Mouse (Mus musculus): Measurements from ENCODE around the gene Usp6nl. TPM values are rescaled to one million over a fixed set of nuclear protein-coding genes. Genes with fewer than 3 reads are reported as not detected.

Gene Usp6nl
- polyA plus RNA-seq (2017; shearing (Covaris generic)), result 10 to 100 TPM; 15.0 to 15.4 TPM

DNA sequence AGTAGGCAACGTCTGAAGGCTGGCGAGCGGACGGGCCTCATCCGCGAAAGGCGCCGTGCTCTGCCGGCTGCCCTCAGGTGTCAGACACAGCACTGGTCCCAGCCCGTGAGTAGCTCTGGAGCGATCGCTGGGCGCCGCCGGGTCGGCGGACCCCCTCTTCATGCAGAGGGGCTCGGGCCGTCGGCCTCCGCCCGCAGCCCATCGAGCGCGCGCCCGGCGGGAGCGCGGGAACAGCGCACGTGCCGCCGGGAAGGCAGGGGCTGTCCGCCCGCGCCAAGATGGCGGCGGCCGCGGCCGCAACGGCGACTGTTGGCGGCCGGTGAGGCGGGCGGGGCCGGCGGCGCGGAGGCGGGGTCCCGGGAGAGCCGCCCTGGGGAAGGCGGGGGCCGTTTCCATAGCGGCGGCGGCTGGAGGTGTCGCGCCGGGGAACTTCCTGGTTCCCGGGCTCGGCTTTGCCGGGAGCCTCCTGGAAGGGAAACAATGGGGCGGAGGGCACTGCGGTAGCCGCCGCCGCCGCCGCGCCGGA, at the start of gene Usp6nl:
Gene Usp6nl, plus strand, starts transcription at position 292 of the 526 bp plus-strand sequence.

Other genes with a start within 250 kb of the Usp6nl start
- under 1 TPM in 1 of 2 experiments, not detected in 1; 0.68 TPM for gene Proser2, start 192.5 kb upstream of the Usp6nl start, polyA plus RNA-seq (2017; shearing (Covaris generic))
- under 1 TPM; 0.09 to 0.41 TPM for gene Echdc3, start 109.6 kb upstream of the Usp6nl start, polyA plus RNA-seq (2017; shearing (Covaris generic))

Measured in activated CD4-positive, CD25-positive, alpha-beta regulatory T cell (primary cell).